Mouse (Mus musculus): ENCODE data around the gene Pcsk6.
A peak's percentile ranks its signal among the peaks of the same experiment; 100 is the strongest.

The Pcsk6 gene

GRCm38 (mm10) chr7:66003447-66003846, 141.9 kb downstream of the Pcsk6 start:
- DNase-seq = peak in 1 of 2 experiments; percentile 32

- DNase-seq = no peak
Measured at GRCm38 (mm10) chr7:66003865-66004638, 142.5 kb downstream of the Pcsk6 start.

- no peak for DNase-seq
Measured at GRCm38 (mm10) chr7:66005066-66005465, 143.5 kb downstream of the Pcsk6 start.

- DNase-seq = peak; percentile 84 to 93
Measured at GRCm38 (mm10) chr7:66008161-66008891, 146.8 kb downstream of the Pcsk6 start.

DNA sequence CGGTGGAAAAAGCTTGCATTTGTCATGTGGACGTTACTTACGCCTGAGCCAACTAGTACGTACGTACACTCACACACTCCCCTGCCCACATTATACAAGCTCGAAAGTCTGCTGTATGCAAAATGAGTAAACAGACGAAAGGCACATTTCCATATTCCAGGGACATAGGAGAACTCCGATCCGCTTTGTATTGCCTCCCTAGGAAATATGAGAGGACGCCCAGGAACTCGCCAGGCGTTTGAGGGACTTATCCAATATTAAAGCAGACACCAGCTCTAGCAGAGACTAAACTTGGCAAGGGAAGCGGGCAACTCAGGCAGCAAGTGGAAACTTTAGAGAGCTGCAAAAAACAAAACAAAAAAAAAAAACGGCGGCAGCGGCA, 147.3 kb downstream of the Pcsk6 start:
- DNase-seq = peak in 1 of 2 experiments; percentile 39

GRCm38 (mm10) chr7:66010518-66010917, 149.0 kb downstream of the Pcsk6 start:
- DNase-seq = no peak

GRCm38 (mm10) chr7:66027747-66028146, 166.2 kb downstream of the Pcsk6 start:
- peak; percentile 71 for DNase-seq

DNA sequence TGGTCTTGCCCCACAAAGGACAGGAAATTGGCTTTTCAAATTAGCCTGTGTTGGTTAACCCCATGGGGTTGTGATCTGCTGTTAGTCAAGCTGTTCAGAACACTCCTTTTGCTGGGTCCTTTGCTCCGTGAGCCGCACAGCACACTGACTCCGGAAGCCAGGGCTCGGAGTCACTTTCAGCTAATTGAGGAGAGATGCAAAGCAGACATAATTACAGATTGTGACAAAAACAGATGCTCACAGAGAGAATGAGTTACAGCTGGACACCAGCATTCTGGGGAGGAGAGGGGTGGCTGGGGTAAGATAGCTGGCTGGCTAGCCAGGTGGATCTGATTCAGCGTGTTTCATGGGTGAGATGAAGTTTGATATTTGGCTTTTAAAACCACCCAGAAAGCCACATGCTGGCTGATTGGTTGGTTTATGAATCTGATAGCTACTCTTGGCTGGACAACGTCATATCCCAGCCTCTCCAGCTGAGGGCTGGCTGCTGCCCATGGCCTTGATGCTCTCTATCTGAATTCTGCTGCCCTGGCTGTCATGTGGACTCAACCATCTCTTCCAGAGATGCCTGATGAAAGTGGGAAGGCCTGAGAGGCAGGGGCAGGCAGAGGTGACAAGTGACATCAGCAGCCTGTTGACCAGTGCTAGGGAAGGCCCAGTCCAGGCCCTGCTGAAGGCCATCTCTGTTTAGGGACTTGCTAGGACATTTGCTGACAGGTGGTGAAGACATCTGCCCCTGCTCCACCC, 167.4 kb downstream of the Pcsk6 start:
- DNase-seq = no peak

DNA sequence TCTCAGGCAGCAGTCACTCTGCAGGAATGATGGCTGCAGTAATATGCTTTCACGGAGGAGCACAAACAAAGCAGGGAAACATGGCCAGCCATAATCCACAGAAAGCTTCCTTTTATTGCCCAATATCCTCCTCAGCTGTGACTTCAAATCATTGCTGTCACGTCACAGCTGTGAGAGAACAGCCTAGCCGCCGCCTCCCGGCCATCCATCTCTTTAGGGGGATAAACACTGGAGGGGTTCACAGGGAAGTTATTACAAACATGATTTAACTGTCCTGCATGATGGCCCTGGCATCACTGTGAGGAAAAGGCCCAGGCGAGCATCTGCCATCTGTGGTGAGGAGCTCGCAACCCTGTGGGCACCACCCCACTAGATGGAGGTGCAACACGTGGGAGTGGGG, 175.3 kb downstream of the Pcsk6 start:
- no peak for DNase-seq

DNA sequence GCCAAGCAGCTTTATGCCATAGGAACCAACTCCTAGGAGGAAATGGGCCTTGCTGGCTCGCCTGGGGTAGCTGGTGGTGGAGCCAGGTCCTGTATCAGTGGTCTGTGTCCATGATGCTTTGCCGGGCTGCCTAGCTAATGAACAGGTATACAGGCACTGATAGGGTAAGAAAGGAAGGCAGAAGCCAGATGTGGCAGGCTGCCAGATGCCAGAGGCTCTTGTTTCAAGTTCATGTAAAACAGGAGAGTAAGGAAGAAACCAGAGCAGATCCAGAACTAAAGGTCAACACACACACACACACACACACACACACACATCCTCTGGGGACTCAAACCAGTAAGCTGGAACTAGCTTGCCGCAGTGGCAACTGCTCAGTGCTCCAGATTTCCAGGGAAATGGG, 176.7 kb downstream of the Pcsk6 start:
- DNase-seq = no peak

- peak; percentile 58 to 62 for DNase-seq
Measured at GRCm38 (mm10) chr7:66038730-66039129, 177.2 kb downstream of the Pcsk6 start.

DNA sequence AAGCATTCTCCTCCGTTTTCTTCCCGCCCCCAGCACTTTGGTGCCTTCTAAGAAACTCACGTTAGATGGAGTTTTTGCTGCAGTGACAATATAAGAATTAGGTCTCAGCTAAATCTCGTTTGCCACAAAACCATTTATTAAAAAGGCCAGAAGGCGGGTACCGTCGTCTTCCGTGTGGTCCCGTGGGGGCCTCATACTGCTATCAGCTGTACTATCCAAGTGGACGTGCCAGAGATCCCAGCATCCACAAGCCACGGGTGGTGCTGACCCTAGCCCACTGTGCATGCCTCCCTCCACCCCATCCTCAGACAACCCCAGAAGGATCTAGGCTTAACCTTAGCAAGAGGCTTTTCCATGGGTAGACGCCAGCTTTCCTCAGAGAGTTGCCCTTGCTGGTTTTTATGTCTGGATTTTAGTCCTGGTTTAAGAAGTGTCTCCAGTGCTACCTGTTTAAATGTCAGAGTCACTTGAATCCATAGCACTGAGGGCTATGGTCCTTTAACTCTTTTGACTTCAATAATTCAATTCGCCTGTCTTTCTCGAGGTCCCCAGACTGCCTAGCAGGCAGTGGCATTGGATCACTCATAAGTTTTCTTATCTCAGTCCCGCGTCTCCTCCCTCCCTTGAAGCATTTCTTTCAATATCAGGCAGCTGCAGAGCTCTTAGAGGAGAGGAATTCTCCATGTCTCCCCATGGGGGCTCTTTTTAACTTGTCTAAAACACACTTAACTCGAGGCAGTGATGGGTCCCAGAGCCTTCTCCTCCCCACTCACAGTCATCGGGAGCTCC, 178.7 kb downstream of the Pcsk6 start:
- no peak for DNase-seq

DNA sequence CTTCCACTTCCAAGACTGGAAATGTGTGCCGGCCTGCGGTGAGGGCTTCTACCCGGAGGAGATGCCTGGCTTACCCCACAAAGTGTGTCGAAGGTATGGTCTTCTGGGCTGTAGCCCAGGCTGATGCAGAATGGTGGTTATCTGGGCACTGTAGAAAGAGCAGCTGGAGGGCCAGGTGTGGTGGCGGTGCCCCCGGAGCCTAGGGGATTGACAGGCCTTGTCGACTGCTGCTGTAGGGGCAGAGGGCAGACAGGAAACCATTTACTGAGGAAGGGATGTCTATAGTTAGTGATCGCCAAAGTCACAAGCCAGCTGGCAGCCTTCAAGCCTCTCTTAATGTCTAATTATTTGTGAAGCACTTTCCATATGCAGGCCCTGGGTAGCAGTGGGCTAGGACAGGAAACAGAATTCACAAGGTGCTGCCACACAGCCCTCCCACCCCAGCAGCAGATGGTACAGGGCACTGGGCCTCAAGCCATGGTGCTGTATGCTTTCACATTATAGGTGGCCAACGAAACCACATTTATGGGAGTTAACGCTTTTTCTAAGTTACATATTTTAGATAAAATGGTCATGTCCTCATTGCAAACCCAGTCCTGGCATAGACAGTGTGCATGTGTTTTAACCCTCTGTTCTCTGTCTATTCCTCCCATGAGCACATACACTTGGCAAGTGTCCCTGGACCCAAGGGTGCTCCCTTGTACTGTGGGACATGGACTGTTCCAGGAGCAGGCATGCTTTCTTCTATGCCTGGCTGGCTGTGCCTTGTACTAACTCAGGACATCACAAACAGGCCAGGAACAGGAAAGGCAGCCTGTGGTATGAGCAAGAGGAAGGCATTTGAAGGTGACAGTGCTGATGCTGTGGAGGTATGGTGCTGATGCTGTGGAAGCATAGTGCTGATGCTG, 182.3 kb downstream of the Pcsk6 start, which contains the start of gene Gm45213:
Gene Gm45213 (plus strand): TSS at position 51 of the 908 bp plus-strand sequence.
- peak; percentile 70 to 72 for DNase-seq

DNA sequence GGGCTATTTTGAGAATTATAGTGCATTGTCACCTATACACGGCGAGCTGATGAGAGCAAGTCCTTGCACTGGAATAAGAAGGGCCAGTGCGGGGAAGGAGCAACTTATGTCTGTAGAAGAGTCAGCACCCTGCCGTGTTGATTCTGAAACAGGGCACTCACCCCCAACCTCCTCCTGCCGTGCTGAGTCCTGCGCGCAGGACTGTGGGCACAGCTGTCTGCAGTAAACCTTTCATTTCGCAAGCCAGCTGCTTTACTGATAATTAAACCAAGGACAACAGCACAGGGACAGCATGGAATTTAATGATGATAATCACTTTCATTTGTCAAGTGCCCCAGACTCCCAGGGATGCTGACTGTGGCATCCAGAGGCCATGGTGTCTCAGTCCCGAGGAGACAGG, 183.1 kb downstream of the Pcsk6 start:
- no peak for DNase-seq

DNA sequence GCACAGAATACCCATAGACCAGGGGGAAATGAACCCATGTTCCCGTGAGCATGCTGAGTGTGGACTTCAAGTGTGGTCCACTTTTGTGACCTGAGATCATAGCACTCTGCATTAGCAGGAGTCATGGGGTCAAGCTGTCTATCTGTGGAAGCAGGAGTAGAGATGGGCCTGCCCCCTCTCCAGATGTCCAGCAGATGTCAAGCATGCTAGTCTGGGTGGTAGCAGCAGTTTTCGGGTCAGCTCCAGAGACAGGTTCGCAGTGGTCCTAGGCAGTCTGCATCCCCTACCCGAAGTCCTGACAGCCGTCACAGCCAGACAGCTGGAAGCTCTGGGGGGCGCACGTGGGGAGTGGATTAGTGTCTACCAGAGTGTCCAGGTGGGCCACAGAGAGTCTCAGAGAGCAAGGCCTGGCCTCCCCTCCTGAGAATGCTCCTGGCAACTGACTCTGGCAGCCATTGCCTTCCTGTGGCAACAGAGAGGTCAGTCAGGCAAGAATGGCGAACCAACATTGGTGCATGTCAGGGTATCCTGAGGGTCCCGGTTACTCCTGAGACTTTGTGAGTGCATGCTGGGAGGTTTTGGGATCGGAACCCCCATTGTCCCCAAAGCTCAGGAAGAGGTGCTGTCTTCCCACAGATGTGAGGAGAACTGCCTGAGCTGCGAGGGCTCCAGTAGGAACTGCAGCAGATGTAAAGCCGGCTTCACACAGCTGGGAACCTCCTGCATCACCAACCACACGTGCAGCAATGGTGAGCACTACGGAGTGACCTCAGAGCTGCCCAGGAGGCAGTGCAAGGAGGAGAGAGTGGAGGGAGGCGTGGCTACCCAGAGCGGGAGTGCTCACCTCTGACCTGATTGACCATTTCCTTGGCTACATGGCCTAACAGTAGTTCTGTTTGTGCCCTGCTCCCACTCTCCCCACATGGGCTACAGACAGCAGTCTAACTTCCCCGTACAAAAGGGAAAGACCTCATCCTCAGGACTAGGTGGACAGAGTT, 185.7 kb downstream of the Pcsk6 start:
- no peak for DNase-seq

GRCm38 (mm10) chr7:66047975-66048374, 186.4 kb downstream of the Pcsk6 start:
- no peak for DNase-seq

GRCm38 (mm10) chr7:66048446-66049230, 187.1 kb downstream of the Pcsk6 start:
- DNase-seq = no peak

GRCm38 (mm10) chr7:66053946-66054483, 192.5 kb downstream of the Pcsk6 start:
- DNase-seq = no peak

- DNase-seq = peak; percentile 49 to 64
Measured at GRCm38 (mm10) chr7:66055356-66055755, 193.8 kb downstream of the Pcsk6 start.
